Mouse (Mus musculus) ES-E14 (cell line): ENCODE results near the gene Mospd1. TPM values are rescaled to one million over a fixed set of nuclear protein-coding genes. Genes with fewer than 3 reads are reported as not detected.

Experiments used
- DNase-seq: peaks from one replicate; pipeline ENCODE4 v3.0.0-alpha.2; 2013; ENCODE audit warnings: low read depth, low spot score
- H3K27ac ChIP-seq: 2 replicates; pipeline ENCODE4 v1.5.1; 2012; ENCODE audit warnings: low read depth, mild to moderate bottlenecking, low read length, moderate library complexity, mixed read lengths; ENCODE audit not compliant: poor library complexity, insufficient read depth, severe bottlenecking
- H3K36me3 ChIP-seq: 2 replicates; pipeline ENCODE4 v1.6.1; 2012; ENCODE audit warnings: mild to moderate bottlenecking, low read length, moderate library complexity, mixed read lengths; ENCODE audit not compliant: control insufficient read depth, poor library complexity, insufficient read depth, severe bottlenecking
- H3K4me1 ChIP-seq, 2 experiments: fragments of 150-350 bp in 1 of 2; sonication (generic) in 1 of 2; 2 replicates each; pipeline ENCODE4 v1.6.1; 2012; ENCODE audit warnings: low read length in 2 of 2, mild to moderate bottlenecking in 1 of 2, mixed read lengths in 1 of 2; ENCODE audit not compliant: control insufficient read depth in 2 of 2, insufficient read depth in 2 of 2, poor library complexity in 1 of 2
- H3K4me3 ChIP-seq, 2 experiments: fragments of 150-350 bp in 1 of 2; sonication (generic) in 1 of 2; 2 replicates each; pipeline ENCODE4 v1.5.1; 2012; ENCODE audit warnings: low read length in 2 of 2, low read depth in 1 of 2, mild to moderate bottlenecking in 1 of 2, mixed read lengths in 1 of 2; ENCODE audit not compliant: insufficient read depth in 1 of 2, poor library complexity in 1 of 2, severe bottlenecking in 1 of 2
- H3K9ac ChIP-seq: 2 replicates; pipeline ENCODE4 v1.6.1; 2012; ENCODE audit warnings: low read depth, mild to moderate bottlenecking, low read length, mixed read lengths; ENCODE audit not compliant: poor library complexity, insufficient read depth, severe bottlenecking
- H3K9me3 ChIP-seq: fragments of 150-350 bp; sonication (generic); 2 replicates; pipeline ENCODE4 v1.6.1; 2012; ENCODE audit warnings: low read depth, mild to moderate bottlenecking, low read length; ENCODE audit not compliant: control insufficient read depth, insufficient read depth
- CHD2 ChIP-seq: IDR thresholded peaks from 2 replicates; pipeline ENCODE4 v1.6.1; 2014; ENCODE audit warnings: mild to moderate bottlenecking, low read depth, low read length, inconsistent platforms
- HCFC1 ChIP-seq: IDR thresholded peaks from 2 replicates; pipeline ENCODE4 v1.6.1; 2012; ENCODE audit warnings: low read length, inconsistent platforms, borderline replicate concordance; ENCODE audit not compliant: insufficient read depth
- MAFK ChIP-seq: IDR thresholded peaks from 2 replicates; pipeline ENCODE4 v1.6.1; 2014; ENCODE audit warnings: mild to moderate bottlenecking, low read depth, low read length, inconsistent platforms; ENCODE audit not compliant: insufficient read depth
- ZC3H11A ChIP-seq: IDR thresholded peaks from 2 replicates; pipeline ENCODE4 v1.6.1; 2012; ENCODE audit warnings: low read depth, mild to moderate bottlenecking, inconsistent platforms, low read length, borderline replicate concordance
- ZNF384 ChIP-seq: IDR thresholded peaks from 2 replicates; pipeline ENCODE4 v1.6.1; 2012; ENCODE audit warnings: low read depth, low read length, inconsistent platforms
- in situ Hi-C, 2 experiments: fragments of 600-800 bp; cut with MboI; formaldehyde crosslinking; loops; one replicate each; pipeline ENCODE4 v1.15.1; 2025; ENCODE audit warnings: low sequenced_read_pairs in 2 of 2, inconsistent platforms in 1 of 2; ENCODE audit not compliant: unreplicated experiment in 2 of 2
- total RNA-seq: library from RNA; depleted of rRNA; stranded (reverse); fragments of 300-350 nt; gene quantifications from 2 replicates; pipeline ENCODE4 v1.2.3, GENCODE M21; 2012; rRNA removed

Gene Mospd1
- total RNA-seq, result 2.9 and 7.4 TPM in 2 replicates

DNA sequence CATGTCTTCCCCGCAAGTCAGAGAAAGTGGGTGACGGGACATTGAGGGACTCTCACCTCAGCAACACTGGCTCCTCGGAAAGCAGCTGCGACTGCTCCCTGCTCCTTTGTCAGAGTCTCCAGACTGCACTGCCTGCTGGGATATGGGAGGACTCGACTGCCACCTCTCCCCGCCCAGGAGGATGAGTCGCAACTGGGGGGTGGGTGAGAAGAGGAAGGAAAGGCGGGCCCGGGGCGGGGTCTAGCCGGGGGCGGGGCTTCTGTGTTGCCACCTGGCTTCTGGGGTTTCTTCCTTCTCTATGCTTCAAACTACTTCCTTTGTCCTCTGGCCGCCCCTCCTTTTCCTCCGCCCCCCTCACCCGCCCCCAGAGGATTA, at the start of gene Mospd1:
Gene Mospd1 (minus strand): TSS at position 137 of the 375 bp plus-strand sequence.
- Histone ChIP-seq H3K36me3 (no peaks in the 10 kb centered on the region), H3K4me1 (no peaks in the 10 kb centered on the region), H3K4me3 (peak within 1 kb of the TSS; percentile 82 to 84), H3K9me3 (no peaks in the 10 kb centered on the region), H3K9ac (peak within 1 kb of the TSS; percentile 76), H3K27ac (no peak within 1 kb of the TSS; the same call in 1 of the 2 replicates)
- no peak for TF ChIP-seq ZC3H11A
- no peak for TF ChIP-seq ZNF384
- TF ChIP-seq CHD2, result no peak
- TF ChIP-seq MAFK, result no peak
- in situ Hi-C loops, result no loop called here
- DNase-seq, result peak; percentile 64

DNA sequence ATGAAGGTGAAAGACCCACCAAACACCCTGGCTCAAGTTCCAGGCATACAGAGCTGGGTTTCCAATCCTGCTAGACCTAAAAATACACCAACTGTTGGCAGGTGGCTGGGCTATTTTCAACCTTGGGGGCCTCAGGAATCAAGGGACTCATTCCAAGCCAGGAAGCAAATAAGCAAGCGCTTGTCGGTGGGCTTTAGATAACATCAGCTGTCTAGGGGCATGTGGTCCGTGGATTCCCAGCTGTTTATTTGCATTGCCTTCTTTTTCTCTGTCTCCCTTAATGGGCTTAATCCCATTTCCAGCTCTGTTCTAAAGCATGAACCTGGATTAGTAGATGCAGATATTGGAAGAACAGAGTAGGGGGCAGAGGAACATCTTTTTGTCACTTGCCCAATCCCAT, 16.1 kb upstream of the Mospd1 start:
- Histone ChIP-seq H3K9ac (no peak overlapping the region), H3K27ac (no peak overlapping the region), H3K4me3 (no peak overlapping the region), H3K9me3 (no peaks in the 10 kb centered on the region), H3K4me1 (no peaks in the 10 kb centered on the region), H3K36me3 (no peaks in the 10 kb centered on the region)
- TF ChIP-seq MAFK (no peak), ZNF384 (no peak), HCFC1 (no peak), ZC3H11A (no peak), CHD2 (no peak)
- in situ Hi-C loops, result no loop called here
- no peak for DNase-seq

DNA sequence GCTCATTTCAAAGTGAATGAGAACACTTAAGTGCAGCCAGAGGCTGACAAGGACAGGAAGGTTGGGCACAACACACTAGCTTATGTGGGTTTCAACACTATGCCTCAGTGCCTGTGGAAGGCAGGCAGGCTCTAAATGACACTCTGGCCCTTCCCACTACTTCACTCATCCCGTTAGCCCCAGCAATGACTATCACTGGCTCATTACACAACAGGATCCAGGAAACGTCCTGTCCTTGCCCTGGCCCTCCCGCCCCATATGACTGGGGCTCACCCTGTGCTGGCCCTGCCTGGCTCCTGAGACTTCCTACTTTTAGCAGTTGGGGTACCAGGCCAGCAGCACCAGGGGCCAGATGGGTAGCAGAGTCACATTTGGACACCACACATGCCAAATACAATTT, 12.8 kb upstream of the Mospd1 start:
- no peak for TF ChIP-seq MAFK
- no peak for TF ChIP-seq HCFC1
- no peak for TF ChIP-seq ZNF384
- TF ChIP-seq ZC3H11A, result no peak
- no peak for TF ChIP-seq CHD2
- no peak overlapping the region for H3K9ac ChIP-seq
- H3K4me3 ChIP-seq, result no peak overlapping the region
- DNase-seq, result no peak
- H3K27ac ChIP-seq, result no peak overlapping the region
- in situ Hi-C loops, result no loop called here
- H3K9me3 ChIP-seq, result no peaks in the 10 kb centered on the region
- H3K36me3 ChIP-seq, result no peaks in the 10 kb centered on the region
- H3K4me1 ChIP-seq, result no peaks in the 10 kb centered on the region

GRCm38 (mm10) chrX:53369534-53370365, 552 bp downstream of the Mospd1 start:
- no peaks in the 10 kb centered on the region for H3K9me3 ChIP-seq
- no peak for TF ChIP-seq CHD2
- no peak for TF ChIP-seq ZC3H11A
- no peak for TF ChIP-seq MAFK
- no peak for TF ChIP-seq HCFC1
- no peak for TF ChIP-seq ZNF384

More at GRCm38 (mm10) chrX:53369534-53370365, 552 bp downstream of the Mospd1 start:
- no peaks in the 10 kb centered on the region for H3K36me3 ChIP-seq
- H3K9ac ChIP-seq, result peak overlapping the region; percentile 76
- in situ Hi-C loops, result no loop called here
- H3K27ac ChIP-seq, result no peak overlapping the region; the same call in 1 of the 2 replicates
- H3K4me1 ChIP-seq, result no peaks in the 10 kb centered on the region
- DNase-seq, result peak; percentile 4
- peak overlapping the region; percentile 82 to 84 for H3K4me3 ChIP-seq
